Mouse (Mus musculus): ENCODE results near the gene Pcid2.

- no peak for TF ChIP-seq CTCF (IDR thresholded peaks at IDR 0.05; ENCODE audit: extremely low read depth, insufficient read length, insufficient replicate concordance, low read depth, low read length)
- TF ChIP-seq POLR2A (IDR thresholded peaks at IDR 0.05; ENCODE audit: low read depth, low read length) = no peak
Measured at GRCm38 (mm10) chr8:13124897-13125296, 19.6 kb upstream of the Pcid2 start.

Measured in small intestine, adult 2 months (tissue).